Mouse (Mus musculus) heart, postnatal 0 days (tissue): Measurements from ENCODE around the gene Shc1. TPM values are rescaled to one million over a fixed set of nuclear protein-coding genes. Genes with fewer than 3 reads are reported as not detected.

Source experiments
- ATAC-seq: fragments of 200-750 bp; cut with Nextera tagmentation; 2 replicates; pipeline ENCODE4 v1.8.0; 2017; ENCODE audit warnings: low read depth, moderate number of reproducible peaks, moderate library complexity; ENCODE audit not compliant: insufficient read depth
- DNase-seq: peaks from one replicate; pipeline ENCODE4 v3.0.0-alpha.2; 2016; ENCODE audit warnings: low spot score
- H3K27ac ChIP-seq: fragments of 300-500 bp; sonication (generic); 2 replicates; pipeline ENCODE4 v1.5.1; 2014; ENCODE audit warnings: low read depth, mild to moderate bottlenecking
- H3K27me3 ChIP-seq: fragments of 300-500 bp; sonication (generic); 2 replicates; pipeline ENCODE4 v1.6.1; 2014; ENCODE audit warnings: low read length, mixed read lengths; ENCODE audit not compliant: control insufficient read depth, insufficient read depth
- H3K36me3 ChIP-seq: fragments of 300-500 bp; sonication (generic); replicated peaks from 2 replicates; pipeline ENCODE4 v1.6.1; 2014; ENCODE audit warnings: low read length, mixed read lengths; ENCODE audit not compliant: control insufficient read depth, insufficient read depth
- H3K4me1 ChIP-seq: fragments of 300-500 bp; sonication (generic); 2 replicates; pipeline ENCODE4 v1.6.1; 2014; ENCODE audit warnings: antibody characterized with exemption; ENCODE audit not compliant: control insufficient read depth, insufficient read depth
- H3K4me2 ChIP-seq: fragments of 300-500 bp; sonication (generic); 2 replicates; pipeline ENCODE4 v1.6.1; 2014; ENCODE audit warnings: low read depth, mild to moderate bottlenecking, low read length, moderate library complexity
- H3K4me3 ChIP-seq: fragments of 300-500 bp; sonication (generic); 2 replicates; pipeline ENCODE4 v1.5.1; 2014; ENCODE audit warnings: low read depth, low read length
- H3K9ac ChIP-seq: fragments of 300-500 bp; sonication (generic); replicated peaks from 2 replicates; pipeline ENCODE4 v1.6.1; 2014; ENCODE audit warnings: low read depth, low read length, mixed read lengths
- H3K9me3 ChIP-seq: fragments of 300-500 bp; sonication (generic); replicated peaks from 2 replicates; pipeline ENCODE4 v1.6.1; 2016; ENCODE audit warnings: low read length; ENCODE audit not compliant: control insufficient read depth
- CTCF ChIP-seq: IDR thresholded peaks from 2 replicates; pipeline ENCODE4 v1.5.1; 2016; ENCODE audit warnings: antibody characterized with exemption, control low read depth, low read depth
- EP300 ChIP-seq: IDR thresholded peaks from 2 replicates; pipeline ENCODE4 v1.6.1; 2016; ENCODE audit warnings: antibody characterized with exemption, low read depth
- WGBS: fragments of 180-500 bp; shearing (Covaris S2); extraction: QIAGEN DNeasy Blood & Tissue Kit; methylation state at CpG from one replicate; pipeline ENCODE4 v1.1.7; 2014; 5-methylcytosine and 5-hydroxymethylcytosine counted together
- polyA plus RNA-seq: library from polyadenylated mRNA; unstranded; fragments of >200 nt; fragmentation: Nextera tagmentation; extraction: Ambion mirVana; gene quantifications from 2 replicates; pipeline ENCODE4 v1.2.1, GENCODE M21; 2015
- total RNA-seq: library from RNA; depleted of rRNA; stranded (reverse); fragments of >200 nt; gene quantifications from 2 replicates; pipeline ENCODE4 v1.2.3, GENCODE M21; 2014; ENCODE audit warnings: low replicate concordance

Gene Shc1
- total and polyA plus RNA-seq, 2 experiments from 2014 or later, result 35.8 to 82.1 TPM

DNA sequence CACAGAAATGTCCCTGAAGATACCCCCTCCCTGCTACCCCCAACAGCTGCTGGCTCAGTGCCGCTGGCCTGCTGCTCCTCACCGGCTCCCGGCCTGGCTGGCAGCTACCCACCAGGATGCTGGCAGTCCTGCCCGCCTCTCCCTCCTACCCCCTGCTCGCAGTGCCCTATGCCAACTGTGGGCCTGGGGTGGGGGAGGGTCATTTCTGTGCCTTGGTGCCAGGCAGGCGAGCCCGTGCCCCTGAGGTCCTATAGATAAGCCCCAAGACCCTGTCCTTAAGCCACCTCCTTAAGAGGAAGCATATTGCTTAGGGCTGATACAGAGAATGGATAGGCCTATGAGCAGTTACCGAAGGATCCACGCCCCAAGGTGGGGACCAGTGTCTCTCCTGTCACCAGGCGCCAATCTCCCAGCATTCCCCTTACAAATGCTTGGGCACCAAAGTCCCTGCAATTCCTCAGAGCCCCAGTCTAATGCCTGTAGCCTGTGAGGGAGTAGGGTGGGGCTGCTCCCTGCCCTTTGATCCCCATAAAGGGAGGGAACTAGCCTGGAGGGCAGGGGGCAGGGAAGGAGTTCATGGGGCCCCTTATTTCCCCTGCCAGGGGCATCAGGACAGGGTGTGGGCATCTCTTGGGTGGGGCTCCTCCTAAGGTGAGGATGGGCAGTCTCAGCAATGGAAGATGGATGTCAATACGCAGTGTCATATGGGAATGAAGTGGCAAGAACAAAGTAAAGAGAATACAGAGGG is 29.9 kb upstream of the Shc1 start:
- no peak overlapping the region for H3K4me3 ChIP-seq
- H3K4me2 ChIP-seq, result no peak overlapping the region
- DNase-seq, result no peak
- no peak overlapping the region for H3K9ac ChIP-seq
- peaks cover 24% of the 10 kb centered on the region for H3K4me1 ChIP-seq
- TF ChIP-seq CTCF, result no peak
- no peak for TF ChIP-seq EP300
- no peaks in the 10 kb centered on the region for H3K36me3 ChIP-seq
- no peaks in the 10 kb centered on the region for H3K27me3 ChIP-seq
- no peaks in the 10 kb centered on the region for H3K9me3 ChIP-seq
- no peak overlapping the region for H3K27ac ChIP-seq
- no peak for ATAC-seq
- WGBS, result 71% methylated on average over 11 of the region's 11 CpGs

GRCm38 (mm10) chr3:89388901-89389740 is 29.1 kb upstream of the Shc1 start:
- peaks cover 24% of the 10 kb centered on the region for H3K4me1 ChIP-seq
- 61% methylated on average over 6 of the region's 6 CpGs for WGBS
- no peak overlapping the region for H3K4me3 ChIP-seq
- H3K36me3 ChIP-seq, result no peaks in the 10 kb centered on the region
- no peak overlapping the region for H3K4me2 ChIP-seq
- no peak overlapping the region for H3K9ac ChIP-seq
- no peaks in the 10 kb centered on the region for H3K27me3 ChIP-seq
- H3K27ac ChIP-seq, result no peak overlapping the region
- DNase-seq (peak; percentile 41), ATAC-seq (no peak)
- TF ChIP-seq CTCF, result no peak
- no peak for TF ChIP-seq EP300
- H3K9me3 ChIP-seq, result no peaks in the 10 kb centered on the region

GRCm38 (mm10) chr3:89390111-89390515 is 28.1 kb upstream of the Shc1 start:
- Histone ChIP-seq H3K9ac (no peak overlapping the region), H3K4me3 (no peak overlapping the region), H3K36me3 (no peaks in the 10 kb centered on the region), H3K4me2 (peak overlapping the region; percentile 100), H3K4me1 (peaks cover 26% of the 10 kb centered on the region), H3K27me3 (no peaks in the 10 kb centered on the region), H3K9me3 (no peaks in the 10 kb centered on the region), H3K27ac (peak overlapping the region; percentile 84)
- 26% methylated on average over 5 of the region's 5 CpGs for WGBS
- DNase-seq, result no peak
- TF ChIP-seq EP300 (no peak), CTCF (no peak)
- no peak for ATAC-seq

- no peak for DNase-seq
- H3K4me1 ChIP-seq, result peaks cover 34% of the 10 kb centered on the region
- 22% methylated on average over 18 of the region's 19 CpGs for WGBS
Observed at GRCm38 (mm10) chr3:89390699-89391662, 27.3 kb upstream of the Shc1 start.

More at GRCm38 (mm10) chr3:89390699-89391662, 27.3 kb upstream of the Shc1 start:
- H3K27ac ChIP-seq, result peak overlapping the region; percentile 84
- TF ChIP-seq EP300 (no peak), CTCF (no peak)
- no peak for ATAC-seq
- no peaks in the 10 kb centered on the region for H3K27me3 ChIP-seq
- H3K4me2 ChIP-seq, result peak overlapping the region; percentile 100
- H3K4me3 ChIP-seq, result peak overlapping the region; percentile 78
- peak overlapping the region; percentile 69 for H3K9ac ChIP-seq
- no peaks in the 10 kb centered on the region for H3K9me3 ChIP-seq
- no peaks in the 10 kb centered on the region for H3K36me3 ChIP-seq
